Mouse (Mus musculus) hindbrain, embryonic 12.5 days (tissue): Measurements from ENCODE around the gene BC004004. TPM values are rescaled to one million over a fixed set of nuclear protein-coding genes. Genes with fewer than 3 reads are reported as not detected.

ENCODE experiments used
- ATAC-seq: fragments of 200-750 bp; cut with Nextera tagmentation; 2 replicates; pipeline ENCODE4 v1.8.0; 2017; ENCODE audit warnings: moderate TSS enrichment; ENCODE audit not compliant: low FRiP score
- H3K27ac ChIP-seq: fragments of 300-500 bp; sonication (generic); 2 replicates; pipeline ENCODE4 v1.5.1; 2016; ENCODE audit warnings: mild to moderate bottlenecking
- H3K27me3 ChIP-seq: fragments of 300-500 bp; sonication (generic); 2 replicates; pipeline ENCODE4 v1.6.1; 2016; ENCODE audit warnings: mild to moderate bottlenecking
- H3K36me3 ChIP-seq: fragments of 300-500 bp; sonication (generic); 2 replicates; pipeline ENCODE4 v1.6.1; 2016; ENCODE audit warnings: mild to moderate bottlenecking
- H3K4me1 ChIP-seq: fragments of 300-500 bp; sonication (generic); 2 replicates; pipeline ENCODE4 v1.6.1; 2016
- H3K4me2 ChIP-seq: fragments of 300-500 bp; sonication (generic); replicated peaks from 2 replicates; pipeline ENCODE4 v1.6.1; 2016; ENCODE audit warnings: mild to moderate bottlenecking
- H3K4me3 ChIP-seq: fragments of 300-500 bp; sonication (generic); 2 replicates; pipeline ENCODE4 v1.5.1; 2016; ENCODE audit warnings: mild to moderate bottlenecking
- H3K9ac ChIP-seq: fragments of 300-500 bp; sonication (generic); 2 replicates; pipeline ENCODE4 v1.6.1; 2016; ENCODE audit warnings: mild to moderate bottlenecking, moderate library complexity
- H3K9me3 ChIP-seq: fragments of 300-500 bp; sonication (generic); replicated peaks from 2 replicates; pipeline ENCODE4 v1.6.1; 2016; ENCODE audit warnings: mild to moderate bottlenecking
- WGBS: fragments of 180-500 bp; shearing (Covaris S2); methylation state at CpG from one replicate; pipeline ENCODE4 v1.1.7; 2016; 5-methylcytosine and 5-hydroxymethylcytosine counted together
- polyA plus RNA-seq: library from polyadenylated mRNA; unstranded; fragments of >200 nt; fragmentation: Nextera tagmentation; extraction: Ambion mirVana; gene quantifications from 2 replicates; pipeline ENCODE4 v1.2.1, GENCODE M21; 2016

Gene BC004004
- polyA plus RNA-seq: 72.5 and 76.9 TPM in 2 replicates

DNA sequence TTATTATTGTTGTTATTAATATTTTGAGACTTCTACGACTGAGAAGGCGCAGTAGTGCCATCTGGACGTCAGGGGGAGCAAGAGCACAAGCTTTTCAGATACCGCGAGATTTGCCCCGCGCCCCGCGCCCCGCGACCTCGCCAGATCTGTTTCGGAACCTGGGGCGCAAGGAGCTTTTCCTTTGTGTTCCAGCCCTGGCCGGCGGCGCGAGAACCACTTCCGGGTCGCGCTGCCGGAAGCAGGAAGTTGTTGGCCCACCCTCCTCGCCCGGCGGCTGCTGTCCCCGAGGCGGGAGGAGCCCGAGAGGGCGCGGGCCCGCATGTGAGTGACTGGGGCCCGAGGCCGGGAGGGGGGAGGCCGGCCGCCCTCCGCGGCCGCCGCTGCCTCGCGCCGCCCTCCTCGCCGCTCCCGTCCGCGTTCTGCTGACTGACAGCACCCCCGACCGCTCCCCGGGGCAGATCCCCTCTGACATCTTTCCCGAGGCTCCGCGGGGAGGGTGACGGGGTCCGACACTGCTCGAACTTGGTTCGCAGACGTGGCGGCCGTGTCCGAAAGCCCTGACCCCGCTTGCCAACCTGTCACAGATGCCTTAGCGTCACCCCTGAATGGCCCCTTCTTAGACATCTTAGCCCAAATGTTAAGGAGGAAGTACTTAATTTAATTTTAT, at the start of gene BC004004:
BC004004 (plus strand) TSS at position 107 of the 667 bp plus-strand sequence.
- H3K9me3 ChIP-seq: no peaks in the 10 kb centered on the region
- peak within 1 kb of the TSS; percentile 90 for H3K4me3 ChIP-seq
- peaks cover 21% of the 10 kb centered on the region for H3K4me1 ChIP-seq
- peak within 1 kb of the TSS; percentile 73 for H3K4me2 ChIP-seq
- no peaks in the 10 kb centered on the region for H3K27me3 ChIP-seq
- peak within 1 kb of the TSS; percentile 91 for H3K9ac ChIP-seq
- H3K36me3 ChIP-seq: no peaks in the 10 kb centered on the region
- WGBS: under 1% methylated on average over 39 of the region's 63 CpGs
- peak within 1 kb of the TSS; percentile 92 for H3K27ac ChIP-seq
- peak; percentile 88 for ATAC-seq

DNA sequence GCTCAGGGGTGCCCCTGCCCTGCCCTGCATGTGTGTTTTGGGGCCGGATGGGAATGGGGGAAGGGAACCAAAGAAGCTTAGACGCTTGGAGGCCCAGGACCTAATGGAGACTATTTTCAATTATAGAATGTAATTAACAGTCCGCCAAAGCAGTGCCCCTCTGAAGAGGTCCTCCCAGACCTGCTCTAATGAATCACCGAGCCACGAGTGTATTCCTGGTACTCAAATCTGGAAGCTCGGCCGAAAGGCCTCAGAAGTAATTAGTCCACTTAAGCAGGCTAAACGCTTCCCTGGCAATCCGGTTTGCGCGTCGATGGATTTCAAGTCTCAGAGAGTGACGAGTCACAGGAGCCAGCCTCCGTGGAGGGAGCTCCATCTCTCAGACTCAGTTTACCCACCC, 48.0 kb upstream of the BC004004 start:
- no peaks in the 10 kb centered on the region for H3K36me3 ChIP-seq
- H3K9ac ChIP-seq: no peak overlapping the region
- no peak overlapping the region for H3K27ac ChIP-seq
- no peak for ATAC-seq
- no peak overlapping the region for H3K4me3 ChIP-seq
- WGBS: 70% methylated on average over 14 of the region's 14 CpGs
- H3K4me2 ChIP-seq: no peak overlapping the region
- no peaks in the 10 kb centered on the region for H3K27me3 ChIP-seq
- H3K4me1 ChIP-seq: peaks cover 7% of the 10 kb centered on the region
- H3K9me3 ChIP-seq: no peaks in the 10 kb centered on the region

DNA sequence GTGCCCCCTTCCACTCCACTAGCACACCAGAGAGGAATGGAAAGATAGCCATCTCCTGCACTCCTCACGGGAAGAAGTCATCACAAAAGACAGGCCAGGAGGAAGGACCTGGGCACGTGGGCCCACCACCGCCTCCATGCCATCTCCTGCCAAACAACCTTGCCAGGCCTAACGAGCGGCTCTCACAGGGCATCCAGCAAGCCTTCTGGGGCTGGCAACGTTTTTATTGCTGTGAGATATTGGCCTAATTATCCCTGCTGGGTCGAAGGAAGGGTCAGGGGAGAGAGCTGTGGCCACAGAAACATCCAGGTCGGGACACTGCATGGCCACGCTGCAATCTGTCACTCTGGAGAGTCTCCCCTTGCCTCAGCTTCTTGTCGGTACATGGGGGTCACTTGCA, 37.5 kb upstream of the BC004004 start:
- Histone ChIP-seq H3K36me3 (no peaks in the 10 kb centered on the region), H3K9me3 (no peaks in the 10 kb centered on the region), H3K9ac (no peak overlapping the region), H3K4me3 (no peak overlapping the region), H3K4me1 (0 out of 2 replicates have a peak, but pooled peaks cover 3% of the 10 kb centered on the region), H3K4me2 (no peak overlapping the region), H3K27ac (no peak overlapping the region), H3K27me3 (peaks cover 18% of the 10 kb centered on the region)
- ATAC-seq: no peak
- 79% methylated on average over 10 of the region's 10 CpGs for whole genome bisulfite sequencing

- Histone ChIP-seq H3K27ac (no peak overlapping the region), H3K36me3 (no peaks in the 10 kb centered on the region), H3K27me3 (peaks cover 54% of the 10 kb centered on the region), H3K4me2 (no peak overlapping the region), H3K9me3 (no peaks in the 10 kb centered on the region), H3K4me3 (no peak overlapping the region), H3K9ac (no peak overlapping the region), H3K4me1 (peaks cover 18% of the 10 kb centered on the region)
- 59% methylated on average over 7 of the region's 7 CpGs for WGBS
- ATAC-seq: no peak
These were observed 32.5 kb upstream of the BC004004 start for GRCm38 (mm10) chr17:29236111-29236510.

DNA sequence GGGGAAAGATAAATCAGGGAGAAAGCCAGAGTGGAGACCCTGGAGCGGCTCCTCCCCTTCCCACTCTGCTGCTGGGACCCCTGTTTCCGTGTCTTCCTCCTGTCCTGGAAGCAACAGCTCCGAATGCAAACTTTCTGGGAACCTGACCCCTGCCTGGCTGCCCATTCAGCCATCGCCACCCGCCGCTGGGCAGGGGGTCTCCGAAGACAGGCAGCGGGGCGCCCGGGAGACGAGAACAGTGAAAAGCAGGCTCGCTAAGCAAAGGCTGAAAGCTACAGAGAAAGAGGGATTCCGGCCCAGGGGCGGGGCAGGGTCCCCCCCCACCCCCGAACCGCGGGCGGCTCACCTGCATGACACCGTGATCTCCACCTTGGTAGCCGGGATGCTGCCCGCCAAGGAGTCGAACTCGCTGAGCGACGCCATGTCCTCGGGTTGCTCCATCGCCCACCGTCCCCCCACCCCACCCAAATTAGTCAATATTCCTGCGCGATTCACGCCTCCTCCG, 31.3 kb upstream of the BC004004 start:
- H3K27me3 ChIP-seq: peaks cover 54% of the 10 kb centered on the region
- H3K4me2 ChIP-seq: peak overlapping the region; percentile 100
- ATAC-seq: no peak
- H3K4me3 ChIP-seq: peak overlapping the region; percentile 63
- no peaks in the 10 kb centered on the region for H3K36me3 ChIP-seq
- H3K9ac ChIP-seq: peak overlapping the region; percentile 73
- no peak overlapping the region for H3K27ac ChIP-seq
- no peaks in the 10 kb centered on the region for H3K9me3 ChIP-seq
- under 1% methylated on average over 32 of the region's 32 CpGs for WGBS
- H3K4me1 ChIP-seq: peaks cover 23% of the 10 kb centered on the region

DNA sequence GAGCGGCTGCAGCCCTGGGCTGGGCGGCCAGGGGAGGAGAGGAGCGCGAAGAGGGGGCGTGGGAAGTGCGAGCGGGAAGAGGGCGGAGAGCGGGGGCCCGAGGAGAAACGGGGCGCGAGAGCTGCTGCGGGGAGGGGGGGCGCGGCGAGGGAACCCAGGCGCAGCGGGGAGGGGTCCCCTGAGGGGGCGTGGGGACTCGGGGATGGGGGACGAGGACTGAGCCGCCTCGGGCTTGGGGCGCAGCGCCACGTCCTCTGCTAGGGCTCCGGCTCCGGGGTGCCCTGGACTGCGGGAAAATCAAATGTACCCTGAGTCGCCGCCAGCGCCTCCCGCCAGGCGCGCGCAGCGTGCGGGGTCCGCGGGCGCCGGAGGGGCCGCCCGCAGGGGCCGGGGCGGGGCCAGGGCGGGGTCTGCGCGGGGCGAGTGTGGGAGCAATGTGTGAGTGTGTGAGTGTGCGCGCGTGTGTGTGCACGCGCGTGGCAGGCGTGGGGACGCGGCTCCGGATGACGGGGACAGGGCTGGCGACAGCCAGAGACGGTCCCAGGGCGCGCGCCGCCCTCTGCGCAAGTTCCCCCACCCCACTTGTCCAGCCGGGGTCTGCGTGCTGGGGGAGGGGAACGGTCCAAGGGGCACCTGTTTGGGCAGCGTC, 30.7 kb upstream of the BC004004 start, which contains the start of gene Cpne5:
Cpne5 (minus strand) TSS at position 396 of the 649 bp plus-strand sequence.
- peaks cover 54% of the 10 kb centered on the region for H3K27me3 ChIP-seq
- H3K36me3 ChIP-seq: no peaks in the 10 kb centered on the region
- 0 out of 2 replicates have a peak within 1 kb of the TSS, but pooled peaks have one; percentile 17 for H3K27ac ChIP-seq
- no peaks in the 10 kb centered on the region for H3K9me3 ChIP-seq
- H3K9ac ChIP-seq: peak within 1 kb of the TSS; percentile 73
- peaks cover 26% of the 10 kb centered on the region for H3K4me1 ChIP-seq
- ATAC-seq: peak; percentile 49
- peak within 1 kb of the TSS; percentile 100 for H3K4me2 ChIP-seq
- under 1% methylated on average over 59 of the region's 73 CpGs for WGBS
- H3K4me3 ChIP-seq: peak within 1 kb of the TSS; percentile 63

- peak overlapping the region; percentile 73 for H3K9ac ChIP-seq
- H3K4me1 ChIP-seq: peaks cover 26% of the 10 kb centered on the region
- H3K27me3 ChIP-seq: peaks cover 54% of the 10 kb centered on the region
- peak overlapping the region; percentile 100 for H3K4me2 ChIP-seq
- WGBS: 2% methylated on average over 22 of the region's 23 CpGs
- 0 out of 2 replicates have a peak overlapping the region, but pooled peaks have one; percentile 17 for H3K27ac ChIP-seq
- peak overlapping the region; percentile 63 for H3K4me3 ChIP-seq
- H3K9me3 ChIP-seq: no peaks in the 10 kb centered on the region
- no peaks in the 10 kb centered on the region for H3K36me3 ChIP-seq
- no peak for ATAC-seq
These were observed 30.1 kb upstream of the BC004004 start for GRCm38 (mm10) chr17:29238421-29238945.

DNA sequence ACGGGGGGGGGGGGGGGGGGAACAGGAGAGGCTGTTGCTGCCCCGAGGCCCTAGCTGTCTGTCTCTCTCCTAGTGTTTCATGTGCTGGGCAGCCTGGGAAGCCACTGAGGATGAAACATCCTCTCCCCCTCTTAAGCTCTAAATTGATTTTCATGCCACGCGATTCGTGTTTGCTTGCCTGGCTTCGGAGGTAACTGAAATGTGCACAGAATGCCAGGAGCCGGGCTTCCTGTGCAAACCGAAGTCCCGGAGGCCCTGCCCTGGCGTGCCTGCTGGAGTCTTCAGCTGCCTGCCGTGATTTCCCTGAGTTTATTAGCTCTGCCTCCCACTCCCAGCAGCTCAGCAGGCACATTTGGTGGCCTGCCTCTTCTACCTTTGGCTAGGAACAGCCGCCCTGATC, 23.7 kb upstream of the BC004004 start:
- H3K4me1 ChIP-seq: peaks cover 33% of the 10 kb centered on the region
- H3K27ac ChIP-seq: peak overlapping the region; percentile 55
- H3K36me3 ChIP-seq: peaks cover 6% of the 10 kb centered on the region; the same call in 1 of the 2 replicates
- H3K9me3 ChIP-seq: no peaks in the 10 kb centered on the region
- no peak overlapping the region for H3K4me2 ChIP-seq
- H3K4me3 ChIP-seq: no peak overlapping the region
- no peak overlapping the region for H3K9ac ChIP-seq
- 0 out of 2 replicates have a peak, but pooled peaks cover 12% of the 10 kb centered on the region for H3K27me3 ChIP-seq
- ATAC-seq: no peak
- WGBS: 28% methylated on average over 11 of the region's 12 CpGs

DNA sequence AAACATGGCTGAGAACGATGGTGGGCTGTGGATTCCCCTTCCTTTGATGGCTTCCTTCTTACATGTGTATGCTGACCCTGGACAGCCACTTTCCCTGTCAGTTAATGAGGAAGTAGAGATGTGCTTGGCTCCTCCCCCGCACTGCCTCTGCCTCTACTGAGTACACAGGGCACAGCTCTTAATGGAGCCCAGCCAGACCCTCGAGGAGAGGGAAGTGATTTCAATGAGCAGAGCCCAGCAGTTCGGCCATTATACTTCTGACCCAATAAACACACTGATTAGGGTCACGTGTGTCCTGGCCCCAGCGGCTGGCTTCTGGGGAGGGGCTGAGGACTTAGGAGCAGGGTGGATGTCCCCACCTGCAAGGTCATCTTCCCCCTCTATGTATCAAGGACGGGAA, 22.9 kb upstream of the BC004004 start:
- WGBS: 48% methylated on average over 7 of the region's 7 CpGs
- Histone ChIP-seq H3K27me3 (0 out of 2 replicates have a peak, but pooled peaks cover 5% of the 10 kb centered on the region), H3K36me3 (peaks cover 13% of the 10 kb centered on the region), H3K4me3 (no peak overlapping the region), H3K9me3 (no peaks in the 10 kb centered on the region), H3K9ac (no peak overlapping the region), H3K27ac (no peak overlapping the region), H3K4me1 (peaks cover 33% of the 10 kb centered on the region), H3K4me2 (no peak overlapping the region)
- ATAC-seq: peak; percentile 23; the same call in 1 of the 2 replicates

DNA sequence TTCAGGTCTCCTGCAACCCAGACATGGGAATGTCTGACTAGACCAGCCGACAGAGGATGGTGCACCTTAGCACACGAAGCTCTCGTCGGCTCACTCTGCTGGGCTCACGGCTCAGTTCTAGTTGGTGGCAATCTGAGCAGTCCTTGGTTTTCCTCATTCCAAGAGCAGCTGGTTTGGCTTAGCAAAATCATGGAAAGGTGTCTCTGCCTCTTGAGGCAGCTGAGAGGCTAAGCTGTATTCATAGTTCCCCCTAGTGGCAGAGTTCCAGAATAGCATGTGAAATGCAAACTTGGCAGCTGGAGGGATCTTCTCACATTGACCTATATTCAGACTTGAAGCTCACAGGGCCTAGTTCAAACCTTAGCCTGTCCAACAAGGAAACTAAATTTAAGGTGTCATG, 22.0 kb upstream of the BC004004 start:
- no peak overlapping the region for H3K27ac ChIP-seq
- peak; percentile 35; the same call in 1 of the 2 replicates for ATAC-seq
- no peaks in the 10 kb centered on the region for H3K9me3 ChIP-seq
- no peak overlapping the region for H3K4me2 ChIP-seq
- no peak overlapping the region for H3K4me3 ChIP-seq
- H3K36me3 ChIP-seq: peaks cover 20% of the 10 kb centered on the region
- H3K9ac ChIP-seq: no peak overlapping the region
- peaks cover 30% of the 10 kb centered on the region for H3K4me1 ChIP-seq
- 0 out of 2 replicates have a peak, but pooled peaks cover 5% of the 10 kb centered on the region for H3K27me3 ChIP-seq
- 39% methylated on average over 5 of the region's 5 CpGs for WGBS

GRCm38 (mm10) chr17:29247881-29248280, 20.7 kb upstream of the BC004004 start:
- no peak overlapping the region for H3K27ac ChIP-seq
- H3K4me2 ChIP-seq: no peak overlapping the region
- 0 out of 2 replicates have a peak, but pooled peaks cover 5% of the 10 kb centered on the region for H3K27me3 ChIP-seq
- 89% methylated on average over 13 of the region's 13 CpGs for WGBS
- no peak overlapping the region for H3K9ac ChIP-seq
- ATAC-seq: no peak
- H3K36me3 ChIP-seq: peaks cover 30% of the 10 kb centered on the region
- H3K4me3 ChIP-seq: no peak overlapping the region
- no peaks in the 10 kb centered on the region for H3K9me3 ChIP-seq
- H3K4me1 ChIP-seq: peaks cover 30% of the 10 kb centered on the region

- Histone ChIP-seq H3K27me3 (no peaks in the 10 kb centered on the region), H3K4me3 (no peak overlapping the region), H3K9ac (no peak overlapping the region), H3K9me3 (no peaks in the 10 kb centered on the region), H3K27ac (no peak overlapping the region), H3K4me2 (no peak overlapping the region), H3K36me3 (peaks cover 45% of the 10 kb centered on the region), H3K4me1 (peaks cover 24% of the 10 kb centered on the region)
- ATAC-seq: no peak
- WGBS: 63% methylated on average over 9 of the region's 9 CpGs
These were observed 19.1 kb upstream of the BC004004 start for GRCm38 (mm10) chr17:29249512-29249911.
